Mouse (Mus musculus) embryonic facial prominence, embryonic 14.5 days (tissue): ENCODE measurements around the gene Reck. TPM values are rescaled to one million over a fixed set of nuclear protein-coding genes. Genes with fewer than 3 reads are reported as not detected.
A peak's percentile ranks its signal among the peaks of the same experiment; 100 is the strongest.

Experiments
- ATAC-seq: fragments of 200-750 bp; cut with Nextera tagmentation; 2 replicates; pipeline ENCODE4 v1.8.0; 2017; ENCODE audit warnings: low read depth, moderate number of reproducible peaks, moderate TSS enrichment
- DNase-seq: peaks from one replicate; pipeline ENCODE4 v3.0.0-alpha.2; 2015; ENCODE audit warnings: low spot score
- H3K27ac ChIP-seq: fragments of 300-500 bp; sonication (generic); replicated peaks from 2 replicates; pipeline ENCODE4 v1.5.1; 2014; ENCODE audit warnings: low read depth, mild to moderate bottlenecking, low read length, moderate library complexity
- H3K27me3 ChIP-seq: fragments of 300-500 bp; sonication (generic); replicated peaks from 2 replicates; pipeline ENCODE4 v1.6.1; 2014; ENCODE audit warnings: low read length; ENCODE audit not compliant: control insufficient read depth, insufficient read depth
- H3K36me3 ChIP-seq: fragments of 300-500 bp; sonication (generic); 2 replicates; pipeline ENCODE4 v1.6.1; 2014; ENCODE audit warnings: low read length, mixed read lengths; ENCODE audit not compliant: control insufficient read depth, insufficient read depth
- H3K4me1 ChIP-seq: fragments of 300-500 bp; sonication (generic); 2 replicates; pipeline ENCODE4 v1.6.1; 2014; ENCODE audit warnings: antibody characterized with exemption, low read length; ENCODE audit not compliant: control insufficient read depth, insufficient read depth
- H3K4me2 ChIP-seq: fragments of 300-500 bp; sonication (generic); 2 replicates; pipeline ENCODE4 v1.6.1; 2014; ENCODE audit warnings: low read depth, mild to moderate bottlenecking, low read length, moderate library complexity, mixed read lengths
- H3K4me3 ChIP-seq: fragments of 300-500 bp; sonication (generic); 2 replicates; pipeline ENCODE4 v1.5.1; 2014; ENCODE audit warnings: low read depth, mild to moderate bottlenecking, low read length
- H3K9ac ChIP-seq: fragments of 300-500 bp; sonication (generic); 2 replicates; pipeline ENCODE4 v1.6.1; 2014; ENCODE audit warnings: low read depth, mild to moderate bottlenecking, low read length, moderate library complexity, mixed read lengths
- H3K9me3 ChIP-seq: fragments of 300-500 bp; sonication (generic); 2 replicates; pipeline ENCODE4 v1.6.1; 2016; ENCODE audit warnings: low read length; ENCODE audit not compliant: control insufficient read depth
- WGBS: fragments of 180-500 bp; shearing (Covaris S2); extraction: QIAGEN DNeasy Blood & Tissue Kit; methylation state at CpG from one replicate; pipeline ENCODE4 v1.1.7; 2014; 5-methylcytosine and 5-hydroxymethylcytosine counted together
- polyA plus RNA-seq: library from polyadenylated mRNA; unstranded; fragments of >200 nt; fragmentation: Nextera tagmentation; extraction: Ambion mirVana; gene quantifications from 2 replicates; pipeline ENCODE4 v1.2.1, GENCODE M21; 2014

Reck gene
- polyA plus RNA-seq, 1 experiment from 2014 or later: 42.3 TPM

DNA sequence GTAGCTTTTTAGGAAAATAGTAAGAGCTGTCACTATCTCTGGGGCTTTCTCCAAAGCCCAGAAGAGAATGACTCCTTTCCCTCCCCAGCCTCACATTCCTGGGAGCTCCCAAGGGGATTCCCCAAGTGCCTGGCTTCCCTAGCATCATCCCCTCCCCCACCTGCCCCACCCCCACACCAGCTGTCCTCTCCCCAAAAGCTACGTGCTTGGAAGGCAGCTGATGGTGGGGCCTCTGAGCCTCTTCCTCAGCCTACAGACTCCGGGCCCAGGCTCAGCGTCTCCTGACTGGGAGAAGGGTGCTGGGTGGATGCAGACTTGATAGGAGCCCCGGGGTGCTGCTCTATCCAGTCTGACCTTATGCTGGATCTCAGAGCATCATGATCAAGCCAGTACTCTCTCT lies 94.0 kb downstream of the Reck start:
- H3K27ac ChIP-seq: no peak overlapping the region
- no peak overlapping the region for H3K9ac ChIP-seq
- no peak overlapping the region for H3K4me2 ChIP-seq
- ATAC-seq (peak; percentile 41; the same call in 1 of the 2 replicates), DNase-seq (peak; percentile 75)
- H3K4me3 ChIP-seq: no peak overlapping the region
- H3K36me3 ChIP-seq: 0 out of 2 replicates have a peak, but pooled peaks cover 3% of the 10 kb centered on the region
- 17% methylated on average over 4 of the region's 4 CpGs for WGBS
- H3K4me1 ChIP-seq: peaks cover 24% of the 10 kb centered on the region
- H3K9me3 ChIP-seq: no peaks in the 10 kb centered on the region
- no peaks in the 10 kb centered on the region for H3K27me3 ChIP-seq

DNA sequence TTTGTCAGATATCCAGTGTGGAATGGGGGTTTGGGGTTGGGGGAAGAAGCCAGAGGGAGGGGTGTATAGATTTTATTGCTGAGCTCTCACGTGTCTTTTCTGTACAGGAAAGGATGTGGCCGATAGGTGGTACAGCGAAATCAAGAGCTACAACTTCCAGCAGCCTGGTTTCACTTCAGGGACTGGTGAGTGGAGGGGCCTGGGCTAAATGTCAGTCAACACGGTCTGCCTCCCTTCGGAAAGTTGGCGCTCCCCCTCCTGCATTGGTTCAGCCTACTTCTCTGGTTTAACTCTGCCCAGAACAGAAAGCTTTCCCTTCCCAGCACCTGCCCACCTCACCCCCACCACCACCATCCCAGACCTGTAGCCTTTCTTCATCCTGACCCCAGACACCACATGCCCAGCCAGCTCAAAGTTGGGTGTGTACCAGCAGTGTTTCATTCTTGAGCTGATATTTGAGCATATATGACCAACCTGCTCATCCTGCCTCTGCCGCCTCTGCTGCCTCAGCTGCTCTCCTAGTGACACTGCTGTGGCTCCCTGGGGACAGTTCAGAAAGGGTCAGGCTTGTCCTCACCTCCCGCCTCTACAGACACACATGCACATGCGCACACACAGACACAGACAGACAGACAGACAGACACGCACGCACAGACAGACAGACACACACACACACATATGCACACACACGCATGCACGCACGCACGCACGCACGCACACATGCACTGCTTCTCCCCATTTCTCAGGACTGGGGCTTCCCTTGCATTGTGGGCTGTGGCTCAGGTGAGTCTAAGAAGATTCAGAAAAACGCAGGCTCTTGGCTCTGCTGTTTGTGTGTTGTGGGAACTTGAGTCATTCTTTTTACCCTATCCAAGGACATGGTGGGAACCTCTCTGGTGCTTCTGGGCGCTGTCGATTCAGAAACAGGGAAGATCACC lies 95.3 kb downstream of the Reck start:
- H3K4me1 ChIP-seq: peaks cover 20% of the 10 kb centered on the region
- no peaks in the 10 kb centered on the region for H3K9me3 ChIP-seq
- no peak overlapping the region for H3K9ac ChIP-seq
- no peak overlapping the region for H3K4me3 ChIP-seq
- 82% methylated on average over 20 of the region's 20 CpGs for WGBS
- H3K4me2 ChIP-seq: no peak overlapping the region
- no peak for ATAC-seq
- H3K27me3 ChIP-seq: no peaks in the 10 kb centered on the region
- H3K36me3 ChIP-seq: 0 out of 2 replicates have a peak, but pooled peaks cover 3% of the 10 kb centered on the region
- no peak overlapping the region for H3K27ac ChIP-seq
- no peak for DNase-seq

DNA sequence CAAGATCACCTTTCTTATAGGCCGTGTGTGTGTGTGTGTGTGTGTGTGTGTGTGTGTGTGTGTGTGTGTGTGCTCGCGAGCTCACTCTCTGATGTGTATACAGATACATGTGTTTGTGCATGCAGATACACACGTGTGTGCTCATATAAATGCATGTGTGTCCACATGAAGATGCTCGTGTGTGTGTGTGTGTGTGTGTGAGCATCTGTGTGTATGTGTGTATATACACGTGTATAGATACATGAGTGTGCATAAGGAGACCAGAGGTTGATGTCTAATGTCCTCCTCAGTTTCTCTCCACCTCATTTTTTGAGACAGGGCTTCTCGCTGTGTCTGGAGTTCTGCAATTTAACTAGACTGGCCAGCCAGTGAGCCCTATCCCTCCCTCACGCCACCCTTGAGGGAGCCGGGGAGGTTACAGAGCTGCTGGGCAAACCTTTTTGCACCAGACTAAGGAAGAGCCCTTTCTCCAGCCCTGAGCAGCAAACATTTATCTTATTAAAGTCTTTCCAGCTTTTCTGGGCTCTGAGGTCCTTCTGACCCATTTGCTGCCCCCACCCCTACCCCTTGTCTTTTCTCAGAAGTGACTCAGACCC lies 96.3 kb downstream of the Reck start:
- Histone ChIP-seq H3K4me2 (peak overlapping the region; percentile 30), H3K27me3 (no peaks in the 10 kb centered on the region), H3K27ac (peak overlapping the region; percentile 71), H3K4me1 (peaks cover 20% of the 10 kb centered on the region), H3K9ac (peak overlapping the region; percentile 37), H3K4me3 (no peak overlapping the region), H3K36me3 (0 out of 2 replicates have a peak, but pooled peaks cover 3% of the 10 kb centered on the region), H3K9me3 (no peaks in the 10 kb centered on the region)
- 65% methylated on average over 9 of the region's 9 CpGs for WGBS
- no peak for DNase-seq
- ATAC-seq: no peak

GRCm38 (mm10) chr4:43972137-43972591 lies 96.8 kb downstream of the Reck start:
- H3K27me3 ChIP-seq: no peaks in the 10 kb centered on the region
- peak overlapping the region; percentile 37 for H3K9ac ChIP-seq
- WGBS: 1% methylated on average over 8 of the region's 8 CpGs
- no peaks in the 10 kb centered on the region for H3K9me3 ChIP-seq
- ATAC-seq: peak; percentile 80
- peaks cover 20% of the 10 kb centered on the region for H3K4me1 ChIP-seq
- peak; percentile 71 for DNase-seq
- 0 out of 2 replicates have a peak, but pooled peaks cover 3% of the 10 kb centered on the region for H3K36me3 ChIP-seq
- no peak overlapping the region for H3K4me3 ChIP-seq
- peak overlapping the region; percentile 71 for H3K27ac ChIP-seq
- peak overlapping the region; percentile 30 for H3K4me2 ChIP-seq

GRCm38 (mm10) chr4:43973526-43973981 lies 98.2 kb downstream of the Reck start:
- DNase-seq: peak; percentile 22
- Histone ChIP-seq H3K36me3 (0 out of 2 replicates have a peak, but pooled peaks cover 3% of the 10 kb centered on the region), H3K9ac (no peak overlapping the region), H3K27ac (no peak overlapping the region), H3K9me3 (no peaks in the 10 kb centered on the region), H3K4me2 (no peak overlapping the region), H3K4me3 (no peak overlapping the region), H3K4me1 (peaks cover 22% of the 10 kb centered on the region), H3K27me3 (no peaks in the 10 kb centered on the region)
- 63% methylated on average over 4 of the region's 4 CpGs for WGBS
- no peak for ATAC-seq

DNA sequence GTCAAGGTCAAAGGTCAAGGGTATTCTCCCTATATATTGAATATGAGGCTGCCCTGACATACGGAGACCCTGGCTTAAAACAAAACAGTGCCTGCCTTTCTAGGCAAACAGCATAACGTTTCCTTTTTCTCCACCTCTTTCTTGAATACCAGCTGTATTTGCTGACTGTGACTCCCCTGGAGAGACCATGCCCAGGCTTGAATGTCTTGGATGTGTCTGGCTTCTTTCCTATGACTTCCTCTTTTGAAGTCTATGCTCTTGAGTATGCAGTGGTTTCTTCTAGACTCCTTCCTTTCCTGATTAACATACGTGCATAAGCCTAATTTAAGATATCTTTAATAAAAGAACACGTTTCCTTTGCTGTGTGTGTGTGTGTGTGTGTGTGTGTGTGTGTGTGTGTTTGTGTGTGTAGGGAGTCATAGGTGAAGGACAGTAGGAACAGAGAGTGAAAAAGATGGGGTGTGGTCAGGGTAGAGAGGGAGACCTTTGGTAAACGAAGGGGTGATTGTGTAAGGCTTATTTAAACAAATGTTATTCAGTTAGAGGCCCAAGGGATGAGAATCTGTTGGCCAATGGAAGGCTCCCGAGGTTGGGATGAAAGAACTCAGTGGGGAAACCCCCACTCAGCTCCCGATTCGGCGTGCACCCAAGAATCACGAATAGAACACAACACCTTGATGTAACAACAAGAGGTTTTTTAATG lies 99.7 kb downstream of the Reck start:
- Histone ChIP-seq H3K9me3 (no peaks in the 10 kb centered on the region), H3K27me3 (no peaks in the 10 kb centered on the region), H3K9ac (no peak overlapping the region), H3K27ac (no peak overlapping the region), H3K4me3 (no peak overlapping the region), H3K36me3 (0 out of 2 replicates have a peak, but pooled peaks cover 3% of the 10 kb centered on the region), H3K4me2 (no peak overlapping the region), H3K4me1 (peaks cover 31% of the 10 kb centered on the region)
- no peak for DNase-seq
- ATAC-seq: no peak
- 76% methylated on average over 10 of the region's 10 CpGs for WGBS

- Histone ChIP-seq H3K27ac (no peak overlapping the region), H3K9me3 (no peaks in the 10 kb centered on the region), H3K4me2 (no peak overlapping the region), H3K27me3 (no peaks in the 10 kb centered on the region), H3K4me3 (no peak overlapping the region), H3K4me1 (peaks cover 31% of the 10 kb centered on the region), H3K36me3 (0 out of 2 replicates have a peak, but pooled peaks cover 3% of the 10 kb centered on the region), H3K9ac (no peak overlapping the region)
- DNase-seq: no peak
- ATAC-seq: no peak
- 72% methylated on average over 6 of the region's 6 CpGs for WGBS
These were observed 101.0 kb downstream of the Reck start for GRCm38 (mm10) chr4:43976223-43976740.
